14 mouse cellular contexts compared by ENCODE assay signal in the genomic region with DNA sequence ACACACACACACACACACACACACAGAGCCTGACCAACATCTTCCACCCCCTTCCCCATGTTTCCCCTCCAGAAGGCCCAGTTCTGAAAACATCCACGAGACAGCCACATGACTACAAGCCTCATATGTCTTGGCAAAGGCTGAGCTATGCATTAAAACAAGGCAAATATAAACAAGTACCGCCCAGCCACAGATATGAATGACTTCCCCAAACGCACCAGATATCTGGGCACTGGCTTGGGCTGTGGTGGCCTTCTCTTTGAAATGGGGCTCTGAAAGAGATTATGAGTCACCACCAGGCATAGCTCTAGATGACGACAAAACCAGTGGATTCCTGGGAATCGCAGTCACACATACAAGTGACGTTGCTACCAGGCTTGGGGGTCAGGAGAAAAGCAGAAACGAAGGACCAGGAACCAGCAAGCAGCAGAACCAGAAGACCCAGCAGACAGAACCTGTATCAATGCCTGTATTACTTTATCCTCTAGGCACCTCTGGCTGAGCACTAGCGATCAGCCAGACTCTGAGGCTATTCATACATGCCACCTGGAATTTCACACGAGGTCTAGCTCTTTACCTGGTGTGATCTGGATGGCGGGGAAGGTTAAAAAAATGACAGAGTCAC. TPM values are rescaled to one million over a fixed set of nuclear protein-coding genes. Genes with fewer than 3 reads are reported as not detected.
DNase-seq lines count a peak whose midpoint lies in the region; ATAC-seq lines count a peak whose summit lies in the region.
"Had no signal": no experiment of that assay in that cellular context is flagged by ENCODE, and none has a peak within 500 bp of the region (broad histone marks: within the 10 kb centered on the region; RNA-seq: fewer than 3 reads in every experiment).

No protein-coding gene starts in this region.

- no peaks in the 10 kb centered on the region for H3K4me1 ChIP-seq in limb, embryonic 10.5 days
- H3K4me1 ChIP-seq: hindbrain, embryonic 15.5 days had no signal

- peaks cover 9% of the 10 kb centered on the region for H3K36me3 ChIP-seq in limb, embryonic 10.5 days
- H3K36me3 ChIP-seq: G1E had no signal

- ATAC-seq in granulocyte monocyte progenitor cell, adult 5-6 weeks (replicated peaks; ENCODE audit: poor library complexity, severe bottlenecking): peak; percentile 23
- peak; percentile 25 for ATAC-seq in megakaryocyte-erythroid progenitor cell, adult 5-6 weeks (replicated peaks; ENCODE audit: low FRiP score, low TSS enrichment, poor library complexity, severe bottlenecking)

- peak; percentile 55 to 76 for DNase-seq in adrenal gland, adult (ENCODE audit: inconsistent age in 2 of 2, low spot score in 1 of 2)
- no peak for DNase-seq in adrenal gland, postnatal 4 days (ENCODE audit: low spot score in 2 of 2)
- peak; percentile 92 for DNase-seq in MEL-GATA-1-ER (ENCODE audit: extremely low read depth, low read depth)
- no peak for DNase-seq in urinary bladder, adult 18-20 months (ENCODE audit: low spot score in 2 of 2)
- no peak for DNase-seq in natural killer cell, adult 2 months (ENCODE audit: low spot score in 2 of 2)
- no peak for DNase-seq in limb, embryonic 10.5 days (ENCODE audit: low spot score)
- DNase-seq: cerebellum, postnatal 10 days; gastrocnemius, postnatal 10 days; thymus, postnatal 36 days had no signal

- H3K9me3 ChIP-seq in limb, embryonic 10.5 days (replicated peaks): no peaks in the 10 kb centered on the region
- H3K9me3 ChIP-seq: hindbrain, embryonic 15.5 days had no signal

- H3K27ac ChIP-seq in limb, embryonic 10.5 days: no peak overlapping the region
- H3K27ac ChIP-seq: hindbrain, embryonic 15.5 days; kidney, postnatal 0 days had no signal

- 89% methylated on average over 10 of the region's 10 CpGs for WGBS in limb, embryonic 10.5 days

- no peaks in the 10 kb centered on the region for H3K27me3 ChIP-seq in limb, embryonic 10.5 days (ENCODE audit: low read depth, poor library complexity, severe bottlenecking)
- H3K27me3 ChIP-seq: hindbrain, embryonic 15.5 days had no signal

- no peak overlapping the region for H3K4me3 ChIP-seq in limb, embryonic 10.5 days
- H3K4me3 ChIP-seq: hindbrain, embryonic 15.5 days had no signal

RNA-seq across cellular contexts. Expression of a gene that starts 35.2 kb away (rescaled TPM):
- total RNA-seq in adrenal gland, postnatal 4 days (2021): 10 to 100 TPM; 44.3 to 47.7 TPM
- 61.2 and 68.0 TPM in 2 replicates for total RNA-seq in granulocyte monocyte progenitor cell, adult 5-6 weeks (2014; fragmentation: Nextera tagmentation)
- 48.0 and 51.9 TPM in 2 replicates for total RNA-seq in granulocyte monocyte progenitor cell, adult 5-6 weeks (2017)
- total RNA-seq in megakaryocyte-erythroid progenitor cell, adult 5-6 weeks (2014; fragmentation: Nextera tagmentation): 53.8 and 66.1 TPM in 2 replicates
- total RNA-seq in megakaryocyte-erythroid progenitor cell, adult 5-6 weeks (2017): 31.2 and 33.1 TPM in 2 replicates
- 7.1 and 8.5 TPM in 2 replicates for polyA plus RNA-seq in limb, embryonic 10.5 days (2016; fragmentation: Nextera tagmentation; extraction: Ambion mirVana)

Comparison
In these comparisons a context has a peak if more than half of its experiments do, and no peak if none do; other contexts are left out.
1. DNase-seq: peak in adrenal gland, adult (2 of 2) and MEL-GATA-1-ER (single experiment); none in adrenal gland, postnatal 4 days (0 of 2), urinary bladder, adult 18-20 months (0 of 2), natural killer cell, adult 2 months (0 of 2) and limb, embryonic 10.5 days (single experiment).